Mouse (Mus musculus) stomach, postnatal 0 days (tissue): Measurements from ENCODE around the gene Ppp1r18.

Experiments
- CTCF ChIP-seq: IDR thresholded peaks from 2 replicates; pipeline ENCODE4 v1.5.1; 2016; ENCODE audit warnings: antibody characterized with exemption, low read depth, mild to moderate bottlenecking, moderate library complexity
- EP300 ChIP-seq: optimal IDR thresholded peaks from 2 replicates; pipeline ENCODE3; 2016; ENCODE audit warnings: antibody characterized with exemption

DNA sequence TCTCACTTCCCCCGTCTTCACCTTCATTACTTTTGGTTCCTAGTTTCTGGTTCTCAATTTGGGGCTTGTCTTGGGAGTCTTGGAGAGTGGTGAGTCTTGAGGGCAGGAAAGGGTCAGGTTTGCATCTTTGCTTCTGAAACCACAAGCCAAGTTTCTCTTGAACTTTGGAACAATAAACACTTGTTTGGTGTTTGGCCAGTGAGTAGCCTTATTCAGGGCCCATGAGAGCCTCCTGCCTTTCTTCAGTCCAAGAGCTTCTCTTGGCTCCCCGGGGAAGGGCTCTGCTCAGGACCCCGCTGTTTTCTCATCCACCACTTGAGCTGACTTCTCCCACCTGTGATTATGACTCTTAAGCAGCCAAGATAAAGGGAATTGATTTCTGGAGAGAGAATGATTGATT lies 57.2 kb downstream of the Ppp1r18 start:
- TF ChIP-seq EP300, result no peak
- TF ChIP-seq CTCF, result no peak
